Mouse (Mus musculus) heart, postnatal 4 days (tissue): ENCODE data around the gene Enpp7. TPM values are rescaled to one million over a fixed set of nuclear protein-coding genes. Genes with fewer than 3 reads are reported as not detected.
A peak's percentile ranks its signal among the peaks of the same experiment; 100 is the strongest.

Source experiments
- DNase-seq: peaks from one replicate; pipeline ENCODE4 v3.0.0; 2021
- total RNA-seq, 2 experiments: library from RNA; stranded (reverse); gene quantifications; 2 replicates each; pipeline ENCODE4 v1.2.3; 2021

Gene Enpp7
- total RNA-seq, 2 experiments from 2014 or later = not detected

GRCm38 (mm10) chr11:118998540-118999265 lies 10.7 kb downstream of the Enpp7 start:
- DNase-seq = peak; percentile 89

DNA sequence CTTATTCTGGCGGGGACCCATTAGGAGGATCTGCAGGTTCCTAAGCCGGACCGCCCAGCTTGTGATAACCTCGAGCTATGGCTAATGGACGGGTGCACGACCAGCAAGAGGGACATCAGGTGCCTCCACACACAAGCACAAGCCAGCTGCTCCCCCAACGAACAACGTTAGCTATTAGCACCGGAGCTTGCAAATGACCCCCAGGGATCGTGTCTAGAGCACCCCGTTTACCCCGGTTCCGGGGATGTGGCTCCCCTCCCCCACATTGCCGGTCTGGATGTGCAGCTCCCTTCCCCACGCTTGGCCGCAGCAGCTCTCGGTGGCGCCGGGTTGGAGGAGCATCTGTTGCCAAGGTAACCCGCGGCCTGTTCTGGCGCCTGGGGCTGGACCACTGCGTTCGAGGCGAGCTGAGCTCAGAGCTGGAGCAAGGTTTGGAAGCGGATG lies 11.4 kb downstream of the Enpp7 start:
- no peak for DNase-seq

- DNase-seq = no peak
Measured at GRCm38 (mm10) chr11:119000877-119001276, 12.9 kb downstream of the Enpp7 start.

DNA sequence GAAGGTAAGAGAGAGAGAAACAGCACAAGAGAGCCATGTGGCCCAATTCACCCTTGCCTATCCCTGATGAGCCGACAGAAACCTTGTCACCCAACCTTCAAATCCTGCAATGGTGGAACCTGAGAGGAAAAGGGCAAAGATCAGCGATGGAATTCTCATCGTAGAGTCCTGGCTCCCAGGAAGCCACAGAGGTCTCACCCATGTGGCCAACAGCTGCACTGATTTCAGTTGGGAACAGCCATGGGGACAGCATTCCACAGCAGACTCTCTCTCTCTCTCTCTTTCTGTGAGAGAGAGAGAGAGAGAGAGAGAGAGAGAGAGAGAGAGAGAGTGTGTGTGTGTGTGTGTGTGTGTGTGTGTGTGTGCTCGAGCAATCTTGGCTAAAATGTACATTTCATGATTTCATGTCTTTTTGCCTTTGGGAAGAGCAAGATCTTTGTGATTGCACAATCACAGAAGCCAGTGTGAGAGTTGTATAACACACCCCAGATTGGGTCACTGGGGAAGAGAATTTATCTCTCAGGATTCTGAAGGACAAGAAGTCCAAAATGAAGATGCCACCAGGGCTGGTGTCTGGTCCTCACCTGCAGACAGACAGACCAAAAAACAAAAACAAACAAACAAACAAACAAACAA lies 13.6 kb downstream of the Enpp7 start:
- no peak for DNase-seq

- DNase-seq = no peak
Measured at GRCm38 (mm10) chr11:119005547-119006275, 17.7 kb downstream of the Enpp7 start.

DNA sequence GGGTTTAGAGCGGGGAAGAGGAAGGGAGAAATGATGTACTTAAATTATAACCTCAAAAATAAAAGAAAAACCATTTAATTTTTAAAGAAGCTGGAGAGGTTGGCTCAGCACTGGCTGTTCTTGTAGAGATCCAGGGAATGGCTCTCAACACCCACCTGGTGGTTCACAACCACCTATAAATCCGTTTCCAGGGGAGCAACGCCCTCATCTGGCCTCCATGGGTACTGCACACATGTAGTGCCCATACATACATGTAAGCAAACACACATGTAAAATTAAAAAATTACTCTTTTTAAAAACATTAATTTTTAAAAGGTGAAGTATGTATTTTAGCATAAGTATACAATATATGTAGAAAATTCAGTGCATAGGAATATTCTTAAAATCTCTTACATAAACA lies 18.5 kb downstream of the Enpp7 start:
- DNase-seq = no peak

DNA sequence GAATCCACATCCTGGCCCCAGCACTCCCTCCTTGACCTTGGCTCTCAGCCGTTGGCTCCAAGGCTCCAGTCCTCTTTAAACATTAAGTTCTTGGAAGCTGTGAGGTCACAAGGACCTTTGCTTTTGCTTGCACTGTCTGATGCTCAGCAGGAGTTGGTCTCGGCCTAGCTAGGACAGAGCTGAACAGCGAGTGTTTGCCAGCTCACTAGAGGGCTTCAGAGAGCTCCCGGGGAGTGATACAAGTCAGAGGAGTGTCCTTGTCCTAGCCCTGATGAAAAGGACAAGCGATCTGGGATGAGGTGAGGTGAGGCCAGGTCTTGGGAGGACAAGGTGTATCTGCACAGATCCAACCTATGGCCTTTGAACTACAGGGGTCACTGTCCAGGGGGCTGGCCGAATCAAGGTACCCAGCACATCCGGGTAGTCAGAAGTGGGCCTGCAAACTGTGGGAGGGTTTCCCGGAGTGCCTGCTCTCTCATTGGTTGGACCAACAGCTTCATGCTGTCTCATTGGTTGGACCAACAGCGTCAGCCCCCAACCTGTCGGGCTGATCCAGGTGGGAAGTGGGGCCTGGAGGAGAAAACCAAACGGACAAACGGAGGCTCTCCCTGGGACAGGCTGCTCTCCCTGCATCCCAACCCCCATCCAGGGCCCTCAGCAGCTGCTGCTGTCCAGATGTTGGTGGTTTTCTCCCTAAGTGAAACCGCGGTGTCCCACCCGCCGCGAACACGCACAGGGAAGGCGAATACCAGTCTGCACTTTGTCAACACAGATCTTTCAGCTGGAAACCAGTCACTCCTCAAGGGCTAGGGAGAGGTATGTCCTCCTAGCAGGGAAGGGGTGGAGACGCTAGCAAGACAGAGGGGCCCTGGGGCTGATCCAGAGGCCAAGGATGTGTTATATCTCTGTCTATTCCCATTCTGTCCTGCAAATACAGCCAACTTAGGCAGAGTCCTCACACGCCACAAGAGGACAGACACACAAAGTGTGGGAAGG lies 19.8 kb downstream of the Enpp7 start:
- no peak for DNase-seq

GRCm38 (mm10) chr11:119014455-119014854 lies 26.5 kb downstream of the Enpp7 start:
- DNase-seq = no peak

- no peak for DNase-seq
Measured at GRCm38 (mm10) chr11:119017506-119017905, 29.5 kb downstream of the Enpp7 start.

GRCm38 (mm10) chr11:119021180-119021579 lies 33.2 kb downstream of the Enpp7 start:
- no peak for DNase-seq

- no peak for DNase-seq
Measured at GRCm38 (mm10) chr11:119022068-119022894, 34.3 kb downstream of the Enpp7 start.

GRCm38 (mm10) chr11:119022895-119023615 lies 35.1 kb downstream of the Enpp7 start, which contains the start of gene Cbx2:
Cbx2 (plus strand) TSS chr11:119022962.
- DNase-seq = peak; percentile 89

DNA sequence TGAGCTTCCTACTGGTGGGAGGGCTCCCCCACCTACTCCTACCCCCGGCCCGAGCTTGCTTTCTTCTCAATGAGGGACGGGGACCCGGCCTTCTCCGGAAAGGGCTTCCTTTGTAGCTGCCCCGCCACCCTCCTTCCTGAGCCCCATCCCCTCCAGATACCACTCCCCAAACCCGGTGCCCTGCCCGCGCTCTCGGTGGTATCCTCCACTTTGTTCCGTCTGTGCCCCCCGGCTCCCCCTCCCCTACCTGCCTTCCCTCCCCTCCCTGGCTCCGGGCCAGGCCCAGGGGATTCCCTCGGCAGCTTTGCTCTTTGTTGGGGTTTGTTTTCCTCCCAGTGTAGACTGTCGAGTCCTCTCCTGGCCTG lies 35.6 kb downstream of the Enpp7 start:
- DNase-seq = no peak

DNA sequence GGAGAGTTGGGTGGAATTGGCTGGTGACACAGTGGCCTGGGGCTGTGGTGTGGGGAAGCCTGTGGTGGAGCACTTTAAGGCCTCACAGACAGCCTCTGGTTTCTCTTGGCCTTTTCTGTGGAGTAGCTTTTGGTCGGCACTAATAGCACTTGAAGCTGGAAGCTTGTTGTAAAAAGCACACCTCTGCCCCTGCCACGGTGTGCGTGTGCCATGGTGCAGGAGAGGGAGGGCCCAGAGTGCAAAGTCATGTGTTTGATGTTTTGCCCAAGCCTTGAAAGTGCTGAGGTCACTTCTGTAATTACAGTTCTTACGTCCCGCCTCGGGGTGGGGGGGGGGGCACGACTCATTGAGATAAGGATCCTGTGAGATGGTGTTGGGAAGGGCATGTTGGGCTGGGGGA lies 36.3 kb downstream of the Enpp7 start:
- DNase-seq = no peak

GRCm38 (mm10) chr11:119026203-119026602 lies 38.2 kb downstream of the Enpp7 start:
- DNase-seq = peak; percentile 82

DNA sequence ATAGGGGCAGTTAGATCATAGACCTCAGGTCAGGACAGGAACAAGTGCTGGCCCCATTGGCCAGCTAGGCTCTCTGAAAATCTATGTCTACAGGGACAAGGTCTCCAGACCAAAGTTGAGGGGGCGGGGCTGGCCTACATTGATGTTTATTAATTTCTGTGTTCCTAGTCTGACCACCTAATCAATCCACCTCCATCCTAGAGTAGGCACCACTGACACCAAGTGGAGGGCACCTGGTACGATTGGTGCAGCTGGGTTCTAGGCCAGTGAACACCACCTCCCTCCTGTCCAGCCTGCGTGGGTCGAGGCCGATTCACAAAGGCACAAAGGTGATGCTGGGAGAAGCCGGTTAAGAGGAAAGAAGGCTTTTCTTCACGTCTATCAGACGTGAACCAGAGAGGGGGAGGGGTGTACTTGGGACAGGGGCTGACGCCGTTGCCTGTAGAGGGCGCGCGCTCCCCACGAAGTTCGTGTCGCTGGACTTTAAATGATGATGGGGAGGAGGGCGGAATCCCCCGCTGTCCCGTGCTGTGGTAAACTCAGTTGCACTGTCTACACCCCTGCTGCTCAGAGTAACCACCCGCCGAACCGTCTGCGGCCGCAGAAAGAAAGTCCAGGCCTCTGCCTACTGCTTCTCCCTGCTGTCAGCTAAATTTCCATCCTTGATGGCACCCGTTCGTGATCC lies 46.0 kb downstream of the Enpp7 start:
- DNase-seq = peak; percentile 92

DNA sequence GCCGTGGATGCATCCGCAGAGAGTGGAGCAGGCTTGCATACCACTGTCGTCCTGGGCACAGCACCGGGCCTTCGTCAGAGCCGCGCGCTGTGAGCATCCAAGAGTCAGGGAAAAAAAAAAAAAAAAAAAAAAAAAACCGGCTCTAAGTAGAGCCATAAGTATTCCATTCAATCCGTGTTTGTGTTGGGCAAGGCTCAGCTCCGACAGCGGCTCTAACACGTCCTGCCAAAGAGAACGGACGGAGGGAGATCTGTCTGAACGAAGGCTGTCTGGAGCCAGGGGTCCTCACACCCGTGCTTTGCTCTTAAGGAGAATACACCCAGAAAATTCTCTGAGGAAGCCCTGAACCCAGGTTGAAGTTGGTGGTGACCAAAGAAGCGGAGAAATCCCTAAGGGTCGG lies 46.6 kb downstream of the Enpp7 start:
- no peak for DNase-seq

GRCm38 (mm10) chr11:119035094-119035685 lies 47.2 kb downstream of the Enpp7 start:
- DNase-seq = no peak

GRCm38 (mm10) chr11:119035686-119036165 lies 47.7 kb downstream of the Enpp7 start:
- DNase-seq = no peak
